ENCODE assay signal across 24 mouse cellular contexts in genomic region chr10:3663296-3663695, GRCm38 (mm10).
DNase-seq lines count a peak whose midpoint lies in the region; ATAC-seq lines count a peak whose summit lies in the region.
"Had no signal": no experiment of that assay in that cellular context is flagged by ENCODE, and none has a peak within 500 bp of the region (broad histone marks: within the 10 kb centered on the region; RNA-seq: fewer than 3 reads in every experiment).

No protein-coding gene starts in this region.

- H3K27me3 ChIP-seq in kidney, embryonic 15.5 days = no peaks in the 10 kb centered on the region
- H3K27me3 ChIP-seq in kidney, embryonic 14.5 days (ENCODE audit: control insufficient read depth, insufficient read depth, low read length) = no peaks in the 10 kb centered on the region
- no peaks in the 10 kb centered on the region for H3K27me3 ChIP-seq in forebrain, embryonic 10.5 days (ENCODE audit: poor library complexity, severe bottlenecking)
- H3K27me3 ChIP-seq: forebrain, embryonic 12.5 days; forebrain, embryonic 15.5 days; heart, embryonic 13.5 days; hindbrain, embryonic 12.5 days; hindbrain, embryonic 15.5 days had no signal

- H3K9me3 ChIP-seq in kidney, embryonic 15.5 days (replicated peaks) = no peaks in the 10 kb centered on the region
- no peaks in the 10 kb centered on the region for H3K9me3 ChIP-seq in kidney, embryonic 14.5 days (ENCODE audit: control insufficient read depth, low read length)
- no peaks in the 10 kb centered on the region for H3K9me3 ChIP-seq in forebrain, embryonic 10.5 days
- H3K9me3 ChIP-seq: forebrain, embryonic 12.5 days; forebrain, embryonic 15.5 days; heart, embryonic 13.5 days; hindbrain, embryonic 12.5 days; hindbrain, embryonic 15.5 days had no signal

- ATAC-seq in kidney, embryonic 15.5 days (replicated peaks; ENCODE audit: low FRiP score) = no peak
- ATAC-seq in kidney, embryonic 14.5 days (ENCODE audit: low FRiP score, low TSS enrichment) = no peak
- ATAC-seq: forebrain, embryonic 15.5 days had no signal

- H3K4me2 ChIP-seq in kidney, embryonic 15.5 days = no peak overlapping the region
- H3K4me2 ChIP-seq in kidney, embryonic 14.5 days (replicated peaks; ENCODE audit: low read depth, low read length) = no peak overlapping the region
- H3K4me2 ChIP-seq: forebrain, embryonic 12.5 days; forebrain, embryonic 15.5 days; heart, embryonic 13.5 days; hindbrain, embryonic 12.5 days; hindbrain, embryonic 15.5 days had no signal

- H3K4me3 ChIP-seq in kidney, embryonic 15.5 days (replicated peaks) = no peak overlapping the region
- H3K4me3 ChIP-seq in kidney, embryonic 14.5 days (ENCODE audit: low read length) = no peak overlapping the region
- no peak overlapping the region for H3K4me3 ChIP-seq in forebrain, embryonic 10.5 days
- H3K4me3 ChIP-seq: forebrain, embryonic 12.5 days; forebrain, embryonic 15.5 days; heart, embryonic 13.5 days; hindbrain, embryonic 12.5 days; hindbrain, embryonic 15.5 days had no signal

- no peak overlapping the region for H3K9ac ChIP-seq in kidney, embryonic 15.5 days
- no peak overlapping the region for H3K9ac ChIP-seq in kidney, embryonic 14.5 days (ENCODE audit: low read depth, low read length)
- H3K9ac ChIP-seq: forebrain, embryonic 12.5 days; forebrain, embryonic 15.5 days; heart, embryonic 13.5 days; hindbrain, embryonic 12.5 days; hindbrain, embryonic 15.5 days had no signal

- H3K27ac ChIP-seq in kidney, embryonic 15.5 days = no peak overlapping the region
- H3K27ac ChIP-seq in kidney, embryonic 14.5 days (ENCODE audit: low read depth, low read length) = no peak overlapping the region
- no peak overlapping the region for H3K27ac ChIP-seq in forebrain, embryonic 10.5 days
- H3K27ac ChIP-seq: forebrain, embryonic 12.5 days; forebrain, embryonic 15.5 days; heart, embryonic 13.5 days; hindbrain, embryonic 12.5 days; hindbrain, embryonic 15.5 days had no signal

- no peaks in the 10 kb centered on the region for H3K36me3 ChIP-seq in kidney, embryonic 15.5 days
- no peaks in the 10 kb centered on the region for H3K36me3 ChIP-seq in kidney, embryonic 14.5 days (ENCODE audit: control insufficient read depth, insufficient read depth, low read length)
- no peaks in the 10 kb centered on the region for H3K36me3 ChIP-seq in forebrain, embryonic 10.5 days (replicated peaks)
- H3K36me3 ChIP-seq: forebrain, embryonic 12.5 days; forebrain, embryonic 15.5 days; heart, embryonic 13.5 days; hindbrain, embryonic 12.5 days; hindbrain, embryonic 15.5 days had no signal

- no peaks in the 10 kb centered on the region for H3K4me1 ChIP-seq in kidney, embryonic 15.5 days
- no peaks in the 10 kb centered on the region for H3K4me1 ChIP-seq in kidney, embryonic 14.5 days (ENCODE audit: control insufficient read depth, insufficient read depth, low read length)
- H3K4me1 ChIP-seq in forebrain, embryonic 10.5 days = no peaks in the 10 kb centered on the region
- H3K4me1 ChIP-seq: forebrain, embryonic 12.5 days; forebrain, embryonic 15.5 days; heart, embryonic 13.5 days; hindbrain, embryonic 12.5 days; hindbrain, embryonic 15.5 days had no signal

- peak; percentile 78 for DNase-seq in kidney, adult 11 months
- peak; percentile 36 to 78 for DNase-seq in kidney, adult 8-10 months
- peak; percentile 75 for DNase-seq in fat pad, adult 2 months (ENCODE audit: extremely low read depth, low read depth, low spot score)
- DNase-seq in kidney, postnatal 25 days = peak; percentile 46 to 84
- no peak for DNase-seq in frontal cortex, postnatal 10 days (ENCODE audit: low spot score in 2 of 2)
- DNase-seq in forebrain, embryonic 10.5 days (ENCODE audit: extremely low spot score, low spot score) = no peak
- DNase-seq: adrenal gland, adult 2 months; adrenal gland, postnatal 14 days; B cell, adult 2 months; cerebellum, adult 11-12 months; cerebellum, adult 8-10 months; cerebellum, postnatal 10 days; gastrocnemius, postnatal 10 days; gastrocnemius, postnatal 36 days; heart, adult 18-20 months; heart, postnatal 14 days; heart, postnatal 4 days had no signal

Comparison
In these comparisons a context has a peak if more than half of its experiments do, and no peak if none do; other contexts are left out.
1. DNase-seq: peak in kidney, adult 11 months (single experiment), kidney, adult 8-10 months (2 of 2), fat pad, adult 2 months (single experiment) and kidney, postnatal 25 days (2 of 2); none in frontal cortex, postnatal 10 days (0 of 2) and forebrain, embryonic 10.5 days (single experiment).